Mouse (Mus musculus) hindbrain, embryonic 10.5 days (tissue): ENCODE measurements around the gene Ndufc1. TPM values are rescaled to one million over a fixed set of nuclear protein-coding genes. Genes with fewer than 3 reads are reported as not detected.

ENCODE experiments used
- DNase-seq: peaks from one replicate; pipeline ENCODE4 v3.0.0-alpha.2; 2017; ENCODE audit warnings: low spot score
- H3K27ac ChIP-seq: fragments of 300-500 bp; sonication (generic); 2 replicates; pipeline ENCODE4 v1.5.1; 2016; ENCODE audit warnings: mild to moderate bottlenecking, moderate library complexity
- H3K27me3 ChIP-seq: fragments of 300-500 bp; sonication (generic); 2 replicates; pipeline ENCODE4 v1.6.1; 2016; ENCODE audit warnings: mild to moderate bottlenecking; ENCODE audit not compliant: poor library complexity, insufficient read depth, severe bottlenecking
- H3K36me3 ChIP-seq: fragments of 300-500 bp; sonication (generic); 2 replicates; pipeline ENCODE4 v1.6.1; 2016; ENCODE audit warnings: mild to moderate bottlenecking, moderate library complexity
- H3K4me1 ChIP-seq: fragments of 300-500 bp; sonication (generic); replicated peaks from 2 replicates; pipeline ENCODE4 v1.6.1; 2016; ENCODE audit warnings: mild to moderate bottlenecking
- H3K4me3 ChIP-seq: fragments of 300-500 bp; sonication (generic); 2 replicates; pipeline ENCODE4 v1.5.1; 2016; ENCODE audit warnings: mild to moderate bottlenecking, moderate library complexity
- H3K9me3 ChIP-seq: fragments of 300-500 bp; sonication (generic); 2 replicates; pipeline ENCODE4 v1.6.1; 2016; ENCODE audit warnings: mild to moderate bottlenecking, moderate library complexity
- WGBS: fragments of 180-500 bp; shearing (Covaris S2); methylation state at CpG from one replicate; pipeline ENCODE4 v1.1.7; 2016; 5-methylcytosine and 5-hydroxymethylcytosine counted together
- polyA plus RNA-seq: library from polyadenylated mRNA; unstranded; fragments of >200 nt; fragmentation: Nextera tagmentation; extraction: Ambion mirVana; gene quantifications from 2 replicates; pipeline ENCODE4 v1.2.1, GENCODE M21; 2016

Ndufc1 gene
- polyA plus RNA-seq, 1 experiment from 2014 or later = 776 TPM

GRCm38 (mm10) chr3:51375307-51376265, 33.2 kb downstream of the Ndufc1 start:
- Histone ChIP-seq H3K9me3 (no peaks in the 10 kb centered on the region), H3K27me3 (no peaks in the 10 kb centered on the region), H3K4me3 (no peak overlapping the region), H3K36me3 (no peaks in the 10 kb centered on the region), H3K27ac (no peak overlapping the region), H3K4me1 (peaks cover 5% of the 10 kb centered on the region; the same call in 1 of the 2 replicates)
- peak; percentile 45 for DNase-seq
- WGBS = 88% methylated on average over 19 of the region's 19 CpGs

GRCm38 (mm10) chr3:51373544-51373943, 35.2 kb downstream of the Ndufc1 start:
- H3K4me1 ChIP-seq = peaks cover 4% of the 10 kb centered on the region; the same call in 1 of the 2 replicates
- no peak for DNase-seq
- H3K9me3 ChIP-seq = no peaks in the 10 kb centered on the region
- H3K36me3 ChIP-seq = no peaks in the 10 kb centered on the region
- no peaks in the 10 kb centered on the region for H3K27me3 ChIP-seq
- no peak overlapping the region for H3K4me3 ChIP-seq
- H3K27ac ChIP-seq = no peak overlapping the region
- WGBS = 78% methylated on average over 5 of the region's 5 CpGs

GRCm38 (mm10) chr3:51372883-51373282, 35.9 kb downstream of the Ndufc1 start:
- WGBS = 87% methylated on average over 5 of the region's 5 CpGs
- Histone ChIP-seq H3K4me1 (no peaks in the 10 kb centered on the region), H3K9me3 (no peaks in the 10 kb centered on the region), H3K4me3 (no peak overlapping the region), H3K27me3 (no peaks in the 10 kb centered on the region), H3K27ac (no peak overlapping the region), H3K36me3 (no peaks in the 10 kb centered on the region)
- DNase-seq = no peak

GRCm38 (mm10) chr3:51371826-51372225, 37.0 kb downstream of the Ndufc1 start:
- no peaks in the 10 kb centered on the region for H3K9me3 ChIP-seq
- H3K4me3 ChIP-seq = no peak overlapping the region
- DNase-seq = no peak
- 72% methylated on average over 2 of the region's 2 CpGs for WGBS
- no peak overlapping the region for H3K27ac ChIP-seq
- no peaks in the 10 kb centered on the region for H3K4me1 ChIP-seq
- no peaks in the 10 kb centered on the region for H3K27me3 ChIP-seq
- no peaks in the 10 kb centered on the region for H3K36me3 ChIP-seq

GRCm38 (mm10) chr3:51368011-51368410, 40.8 kb downstream of the Ndufc1 start:
- 87% methylated on average over 4 of the region's 4 CpGs for WGBS
- Histone ChIP-seq H3K4me3 (no peak overlapping the region), H3K4me1 (peaks cover 15% of the 10 kb centered on the region; the same call in 1 of the 2 replicates), H3K27me3 (peaks cover 20% of the 10 kb centered on the region), H3K36me3 (no peaks in the 10 kb centered on the region), H3K27ac (no peak overlapping the region), H3K9me3 (no peaks in the 10 kb centered on the region)
- DNase-seq = no peak

GRCm38 (mm10) chr3:51366926-51367325, 41.9 kb downstream of the Ndufc1 start:
- Histone ChIP-seq H3K9me3 (no peaks in the 10 kb centered on the region), H3K4me3 (no peak overlapping the region), H3K4me1 (peaks cover 15% of the 10 kb centered on the region; the same call in 1 of the 2 replicates), H3K27ac (no peak overlapping the region), H3K36me3 (no peaks in the 10 kb centered on the region), H3K27me3 (peaks cover 25% of the 10 kb centered on the region)
- 74% methylated on average over 4 of the region's 4 CpGs for WGBS
- DNase-seq = no peak

- DNase-seq = no peak
- Histone ChIP-seq H3K27me3 (peaks cover 35% of the 10 kb centered on the region), H3K4me3 (peak overlapping the region; percentile 53), H3K27ac (no peak overlapping the region), H3K4me1 (peaks cover 15% of the 10 kb centered on the region; the same call in 1 of the 2 replicates), H3K36me3 (no peaks in the 10 kb centered on the region), H3K9me3 (no peaks in the 10 kb centered on the region)
- WGBS = 15% methylated on average over 3 of the region's 3 CpGs
Measured at GRCm38 (mm10) chr3:51365517-51365882, 43.3 kb downstream of the Ndufc1 start.

GRCm38 (mm10) chr3:51364703-51365516, 43.9 kb downstream of the Ndufc1 start:
- peak; percentile 84 for DNase-seq
- 6% methylated on average over 31 of the region's 31 CpGs for WGBS
- peak overlapping the region; percentile 66 for H3K27ac ChIP-seq
- peaks cover 15% of the 10 kb centered on the region; the same call in 1 of the 2 replicates for H3K4me1 ChIP-seq
- H3K4me3 ChIP-seq = peak overlapping the region; percentile 53
- H3K36me3 ChIP-seq = no peaks in the 10 kb centered on the region
- peaks cover 37% of the 10 kb centered on the region for H3K27me3 ChIP-seq
- H3K9me3 ChIP-seq = no peaks in the 10 kb centered on the region

GRCm38 (mm10) chr3:51361066-51361465, 47.7 kb downstream of the Ndufc1 start:
- H3K4me3 ChIP-seq = 0 out of 2 replicates have a peak overlapping the region, but pooled peaks have one; percentile 11
- no peaks in the 10 kb centered on the region for H3K36me3 ChIP-seq
- peaks cover 29% of the 10 kb centered on the region for H3K4me1 ChIP-seq
- 26% methylated on average over 9 of the region's 9 CpGs for WGBS
- DNase-seq = no peak
- H3K9me3 ChIP-seq = no peaks in the 10 kb centered on the region
- no peak overlapping the region for H3K27ac ChIP-seq
- H3K27me3 ChIP-seq = peaks cover 43% of the 10 kb centered on the region

GRCm38 (mm10) chr3:51359558-51360307, 49.1 kb downstream of the Ndufc1 start:
- 16% methylated on average over 14 of the region's 14 CpGs for WGBS
- Histone ChIP-seq H3K36me3 (no peaks in the 10 kb centered on the region), H3K9me3 (no peaks in the 10 kb centered on the region), H3K27ac (no peak overlapping the region), H3K27me3 (peaks cover 38% of the 10 kb centered on the region), H3K4me1 (peaks cover 19% of the 10 kb centered on the region), H3K4me3 (peak overlapping the region; percentile 59)
- DNase-seq = no peak

GRCm38 (mm10) chr3:51358660-51359557, 49.9 kb downstream of the Ndufc1 start:
- H3K9me3 ChIP-seq = no peaks in the 10 kb centered on the region
- peak overlapping the region; percentile 64 for H3K27ac ChIP-seq
- under 1% methylated on average over 50 of the region's 50 CpGs for WGBS
- peaks cover 30% of the 10 kb centered on the region for H3K27me3 ChIP-seq
- H3K4me1 ChIP-seq = peaks cover 14% of the 10 kb centered on the region
- no peaks in the 10 kb centered on the region for H3K36me3 ChIP-seq
- peak; percentile 87 for DNase-seq
- peak overlapping the region; percentile 59 for H3K4me3 ChIP-seq
